Mouse (Mus musculus) MEL (cell line): ENCODE measurements at regions not wholly inside any gene's neighbourhood (a gene's known extent, or its start where the extent isn't known, plus 50 kb on each side); places are given as distances from the start of the nearest gene placed in this dataset.
A peak's percentile ranks its signal among the peaks of the same experiment; 100 is the strongest.

Source experiments
- DNase-seq: peaks from one replicate; pipeline ENCODE4 v3.0.0; 2011; ENCODE audit warnings: low read depth, low spot score
- H3K27ac ChIP-seq: 2 replicates; pipeline ENCODE4 v1.5.1; 2012; ENCODE audit warnings: low read depth, mild to moderate bottlenecking, control low read depth, low read length, moderate library complexity; ENCODE audit not compliant: control insufficient read depth
- H3K27me3 ChIP-seq, 2 experiments: fragments of 150-350 bp in 1 of 2; sonication (generic) in 1 of 2; 2 replicates each; pipeline ENCODE4 v1.6.1; 2012; ENCODE audit warnings: low read length in 2 of 2, mild to moderate bottlenecking in 2 of 2, improper control_type of control experiment in 1 of 2, moderate library complexity in 1 of 2; ENCODE audit not compliant: insufficient read depth in 2 of 2, control insufficient read depth in 1 of 2
- H3K36me3 ChIP-seq, 2 experiments: 2 replicates each; pipeline ENCODE4 v1.6.1; 2012 to 2014; ENCODE audit warnings: low read length in 2 of 2, improper control_type of control experiment in 1 of 2, inconsistent platforms in 1 of 2, mild to moderate bottlenecking in 1 of 2; ENCODE audit not compliant: insufficient read depth in 2 of 2, control insufficient read depth in 1 of 2
- H3K4me1 ChIP-seq, 2 experiments: fragments of 150-350 bp in 1 of 2; sonication (generic) in 1 of 2; 2 replicates each; pipeline ENCODE4 v1.6.1; 2012; ENCODE audit warnings: low read length in 2 of 2, improper control_type of control experiment in 1 of 2, mild to moderate bottlenecking in 1 of 2; ENCODE audit not compliant: insufficient read depth in 2 of 2, control insufficient read depth in 1 of 2
- H3K4me3 ChIP-seq, 2 experiments: fragments of 150-350 bp in 1 of 2; sonication (generic) in 1 of 2; 2 replicates each; pipeline ENCODE4 v1.5.1; 2012; ENCODE audit warnings: low read depth in 2 of 2, low read length in 2 of 2, mild to moderate bottlenecking in 2 of 2, moderate library complexity in 2 of 2, control low read depth in 1 of 2, improper control_type of control experiment in 1 of 2; ENCODE audit not compliant: control insufficient read depth in 1 of 2, insufficient read depth in 1 of 2
- H3K79me2 ChIP-seq: 2 replicates; pipeline ENCODE4 v1.6.1; 2012; ENCODE audit warnings: mild to moderate bottlenecking, low read length, moderate library complexity; ENCODE audit not compliant: control insufficient read depth, poor library complexity, insufficient read depth
- H3K9ac ChIP-seq: 2 replicates; pipeline ENCODE4 v1.6.1; 2012; ENCODE audit warnings: low read depth, mild to moderate bottlenecking, control low read depth, low read length, moderate library complexity; ENCODE audit not compliant: control insufficient read depth, poor library complexity, severe bottlenecking
- H3K9me3 ChIP-seq: fragments of 150-350 bp; sonication (generic); replicated peaks from 2 replicates; pipeline ENCODE4 v1.6.1; 2012; ENCODE audit warnings: mild to moderate bottlenecking, low read length, improper control_type of control experiment, moderate library complexity; ENCODE audit not compliant: insufficient read depth
- CHD1 ChIP-seq: IDR thresholded peaks from 2 replicates; pipeline ENCODE4 v1.6.1; 2012; ENCODE audit warnings: low read depth, mild to moderate bottlenecking, inconsistent platforms, low read length, improper control_type of control experiment
- E2F4 ChIP-seq: IDR thresholded peaks from 2 replicates; pipeline ENCODE4 v1.6.1; 2011; ENCODE audit warnings: low read depth, low read length, improper control_type of control experiment, borderline replicate concordance
- ETS1 ChIP-seq: IDR thresholded peaks from 2 replicates; pipeline ENCODE4 v1.6.1; 2012; ENCODE audit warnings: low read depth, mild to moderate bottlenecking, inconsistent platforms, low read length, improper control_type of control experiment, moderate library complexity
- GATA1 ChIP-seq: IDR thresholded peaks from 2 replicates; pipeline ENCODE4 v1.6.1; 2011; ENCODE audit warnings: low read depth, low read length, improper control_type of control experiment
- HCFC1 ChIP-seq: IDR thresholded peaks from 2 replicates; pipeline ENCODE4 v1.6.1; 2012; ENCODE audit warnings: low read depth, mild to moderate bottlenecking, inconsistent platforms, low read length, improper control_type of control experiment, moderate library complexity
- JUND ChIP-seq: IDR thresholded peaks from 2 replicates; pipeline ENCODE4 v1.6.1; 2011; ENCODE audit warnings: low read depth, mild to moderate bottlenecking, improper control_type of control experiment, low read length
- MYB ChIP-seq: IDR thresholded peaks from 2 replicates; pipeline ENCODE4 v1.6.1; 2011; ENCODE audit warnings: mild to moderate bottlenecking, low read depth, low read length, improper control_type of control experiment
- POLR2AphosphoS5 ChIP-seq: IDR thresholded peaks from 2 replicates; pipeline ENCODE4 v1.6.1; 2012; ENCODE audit warnings: low read depth, borderline replicate concordance, mild to moderate bottlenecking, inconsistent platforms, low read length, moderate library complexity, mixed read lengths
- RAD21 ChIP-seq: IDR thresholded peaks from 2 replicates; pipeline ENCODE4 v1.6.1; 2011; ENCODE audit warnings: mild to moderate bottlenecking, low read depth, low read length, improper control_type of control experiment
- RCOR1 ChIP-seq: IDR thresholded peaks from 2 replicates; pipeline ENCODE4 v1.6.1; 2012; ENCODE audit warnings: low read depth, mild to moderate bottlenecking, inconsistent platforms, low read length, improper control_type of control experiment
- SIN3A ChIP-seq: IDR thresholded peaks from 2 replicates; pipeline ENCODE4 v1.6.1; 2012; ENCODE audit warnings: low read length, improper control_type of control experiment, inconsistent platforms
- TAL1 ChIP-seq: IDR thresholded peaks from 2 replicates; pipeline ENCODE4 v1.6.1; 2012; ENCODE audit warnings: mild to moderate bottlenecking, inconsistent platforms, low read length, moderate library complexity, mixed read lengths
- USF2 ChIP-seq, 2 experiments: IDR thresholded peaks; 2 replicates each; pipeline ENCODE4 v1.6.1; 2011 to 2012; ENCODE audit warnings: improper control_type of control experiment in 2 of 2, low read length in 2 of 2, borderline replicate concordance in 1 of 2, inconsistent platforms in 1 of 2, low read depth in 1 of 2, mild to moderate bottlenecking in 1 of 2; ENCODE audit not compliant: insufficient read depth in 1 of 2
- ZKSCAN1 ChIP-seq: IDR thresholded peaks from 2 replicates; pipeline ENCODE4 v1.6.1; 2012; ENCODE audit warnings: low read depth, mild to moderate bottlenecking, inconsistent platforms, low read length, improper control_type of control experiment, moderate library complexity

DNA sequence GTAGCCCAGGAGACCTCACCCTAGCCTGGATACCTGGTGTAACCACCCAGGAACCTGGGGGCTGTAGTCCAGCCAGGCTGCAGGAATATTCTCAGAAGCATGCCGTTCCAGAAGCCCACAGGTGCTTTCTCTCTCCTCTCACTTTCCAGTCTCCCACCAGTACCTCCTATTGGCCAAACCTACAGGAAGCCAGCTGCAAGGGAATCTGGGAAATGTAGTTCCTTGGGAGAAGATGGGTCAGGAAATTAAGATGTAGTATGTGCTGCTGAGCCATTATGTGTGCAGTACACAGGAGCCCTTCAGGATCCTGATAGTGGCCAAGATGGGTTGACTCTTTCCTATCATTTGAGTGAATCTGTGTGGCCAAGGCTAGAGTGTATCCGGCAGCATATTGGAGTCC, 282.8 kb downstream of the Uaca start:
- no peaks in the 10 kb centered on the region for H3K9me3 ChIP-seq
- TF ChIP-seq HCFC1 (peak; percentile 78), E2F4 (no peak), GATA1 (no peak), JUND (no peak), RAD21 (no peak), CHD1 (no peak), SIN3A (no peak)
- no peaks in the 10 kb centered on the region for H3K79me2 ChIP-seq
- no peak overlapping the region for H3K4me3 ChIP-seq
- no peak for DNase-seq
- H3K4me1 ChIP-seq = no peaks in the 10 kb centered on the region
- no peak overlapping the region for H3K9ac ChIP-seq
- H3K27me3 ChIP-seq = peaks cover 0 to 4% of the 10 kb centered on the region in 2 experiments; a peak in 3 of 4 replicates
- H3K36me3 ChIP-seq = no peaks in the 10 kb centered on the region
- H3K27ac ChIP-seq = no peak overlapping the region

DNA sequence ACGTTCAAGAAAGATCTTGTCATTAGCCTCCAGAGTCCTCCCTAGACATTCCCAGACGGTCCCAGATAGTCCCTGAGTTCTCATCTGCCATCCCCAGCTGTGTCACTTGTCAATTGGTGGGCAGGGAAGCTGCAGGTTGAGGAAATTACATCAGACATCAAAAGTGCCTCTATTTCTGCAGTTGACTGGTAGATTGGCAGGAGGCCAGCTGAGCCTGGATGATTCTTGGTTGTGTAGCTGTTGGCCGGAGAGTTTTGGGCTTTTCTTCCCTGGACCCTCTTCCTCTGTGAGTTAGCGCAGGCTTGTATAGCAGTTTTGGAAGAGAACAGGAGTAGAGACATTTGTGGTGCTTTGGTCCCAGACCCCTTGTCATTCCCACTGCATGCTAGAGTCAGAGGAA, 283.5 kb downstream of the Uaca start:
- H3K9ac ChIP-seq = no peak overlapping the region
- TF ChIP-seq RCOR1 = no peak
- no peak for TF ChIP-seq CHD1
- no peak for TF ChIP-seq ETS1
- no peak for TF ChIP-seq E2F4
- TF ChIP-seq ZKSCAN1 = no peak
- TF ChIP-seq, all 39 proteins: peak for 0
- Histone ChIP-seq H3K4me1 (no peaks in the 10 kb centered on the region), H3K79me2 (no peaks in the 10 kb centered on the region), H3K27ac (no peak overlapping the region), H3K27me3 (peaks cover 0 to 3% of the 10 kb centered on the region in 2 experiments; a peak in 3 of 4 replicates), H3K4me3 (no peak overlapping the region), H3K9me3 (no peaks in the 10 kb centered on the region), H3K36me3 (no peaks in the 10 kb centered on the region)
- DNase-seq = no peak

DNA sequence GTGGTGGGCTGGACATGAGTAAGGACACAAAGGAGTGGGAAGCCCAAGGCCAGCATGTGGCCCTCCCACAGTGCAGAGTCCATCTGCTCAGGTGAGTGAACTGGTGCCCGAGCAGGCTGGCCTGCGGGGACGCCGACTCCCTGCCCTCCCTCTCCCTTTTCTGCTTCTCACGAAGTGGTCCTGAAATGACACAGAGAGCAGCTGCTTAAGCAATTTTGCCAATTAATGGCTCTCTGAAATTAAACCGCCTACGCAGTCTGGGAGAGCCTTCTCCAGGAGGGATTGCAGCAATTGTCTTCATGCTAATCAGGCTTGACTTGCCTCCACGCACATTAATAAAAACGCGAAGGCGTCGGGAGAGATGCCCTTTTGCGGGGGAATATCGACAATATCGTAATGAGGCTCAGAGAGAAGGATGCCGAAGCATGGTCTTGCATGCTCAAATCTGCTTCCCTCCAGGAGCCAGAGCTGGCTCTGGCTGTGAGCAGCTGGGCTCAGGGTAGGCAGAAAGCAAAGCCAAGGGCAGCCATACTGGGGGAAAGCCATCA, 287.2 kb downstream of the Uaca start:
- no peaks in the 10 kb centered on the region for H3K4me1 ChIP-seq
- H3K9ac ChIP-seq = no peak overlapping the region
- H3K36me3 ChIP-seq = no peaks in the 10 kb centered on the region
- no peak for DNase-seq
- TF ChIP-seq USF2 (IDR thresholded peaks at IDR 0.05; ENCODE audit: borderline replicate concordance in 1 of 2, insufficient read depth in 1 of 2, low read depth in 1 of 2, low read length in 2 of 2) (no peak), POLR2AphosphoS5 (no peak), TAL1 (no peak), SIN3A (no peak), MYB (no peak)
- no peak overlapping the region for H3K4me3 ChIP-seq
- H3K27ac ChIP-seq = no peak overlapping the region
- no peaks in the 10 kb centered on the region for H3K79me2 ChIP-seq
- H3K9me3 ChIP-seq = no peaks in the 10 kb centered on the region
- peaks cover 0 to 2% of the 10 kb centered on the region in 2 experiments; a peak in 2 of 4 replicates for H3K27me3 ChIP-seq
